Mouse (Mus musculus) CD4-positive, CD25-positive, alpha-beta regulatory T cell, adult 4 months (primary cell): ENCODE results near the gene Gm9918. TPM values are rescaled to one million over a fixed set of nuclear protein-coding genes. Genes with fewer than 3 reads are reported as not detected.

Experiments
- ATAC-seq: one replicate; pipeline ENCODE4 v1.8.0; 2017
- polyA plus RNA-seq, 2 experiments: library from polyadenylated mRNA; unstranded; fragments of 100-300 nt; shearing (Covaris generic); gene quantifications; one replicate each; pipeline ENCODE4 v1.2.1; 2017

The Gm9918 gene
- polyA plus RNA-seq, 2 experiments from 2014 or later, result not detected

DNA sequence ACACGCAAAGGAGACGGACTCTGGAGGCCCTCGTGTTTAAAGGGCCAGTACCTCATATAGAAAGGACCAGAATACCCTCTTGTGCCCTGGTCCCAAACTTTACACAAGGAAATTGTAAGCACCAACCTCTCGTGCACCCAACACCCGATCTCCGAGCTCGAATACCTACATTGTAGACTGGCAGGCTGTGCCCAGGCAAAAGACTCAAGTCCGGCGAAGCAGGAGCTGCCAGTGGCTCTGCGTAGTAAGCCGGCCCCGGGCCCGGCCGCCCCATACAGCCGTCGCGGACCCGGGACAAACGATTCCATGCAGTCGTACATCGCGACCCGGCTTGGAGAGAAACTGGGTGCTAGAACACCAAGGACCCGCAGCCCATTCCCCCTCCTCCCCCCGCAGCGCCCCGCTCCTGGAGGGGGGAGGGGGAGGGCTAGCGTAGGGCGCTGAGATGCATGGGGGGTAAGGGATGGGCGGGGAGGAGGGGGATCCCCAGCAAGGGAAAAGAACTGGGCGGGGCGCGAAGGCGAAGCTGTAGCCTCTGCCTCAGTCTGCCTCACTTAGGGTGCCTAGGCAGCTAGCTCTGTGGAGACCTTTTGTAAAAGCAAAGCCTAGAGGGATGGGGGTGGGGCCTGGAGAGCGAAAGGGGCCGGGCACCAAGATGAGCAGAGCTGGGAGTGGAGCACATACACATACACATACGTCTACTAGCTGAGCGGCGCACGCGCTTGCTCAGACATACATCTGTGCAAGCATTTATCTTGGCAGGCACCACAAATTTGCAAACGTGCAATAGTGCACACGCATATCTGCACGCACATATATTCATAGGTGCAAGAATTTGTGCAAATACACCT is 24.2 kb upstream of the Gm9918 start:
- ATAC-seq, result peak; percentile 79

DNA sequence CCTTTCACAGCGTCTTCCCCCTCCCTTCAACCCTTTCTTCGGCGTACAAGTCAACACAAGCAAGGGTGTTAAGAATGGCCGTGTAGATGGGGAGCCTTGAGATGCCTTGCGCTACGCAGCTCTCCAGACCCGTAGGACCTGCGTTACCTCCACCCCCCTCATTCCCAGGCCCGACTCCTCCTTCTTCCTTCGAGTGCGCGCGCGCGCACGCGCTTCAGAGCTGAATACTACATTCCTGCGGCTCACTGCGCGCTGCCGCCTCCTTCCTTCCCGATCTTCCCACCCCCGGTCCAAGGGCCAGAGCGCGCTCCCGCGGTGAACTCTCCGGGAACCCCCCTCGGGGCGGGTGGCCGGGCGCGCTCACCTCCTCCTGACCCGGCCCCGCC is 23.5 kb upstream of the Gm9918 start:
- ATAC-seq, result peak; percentile 50

DNA sequence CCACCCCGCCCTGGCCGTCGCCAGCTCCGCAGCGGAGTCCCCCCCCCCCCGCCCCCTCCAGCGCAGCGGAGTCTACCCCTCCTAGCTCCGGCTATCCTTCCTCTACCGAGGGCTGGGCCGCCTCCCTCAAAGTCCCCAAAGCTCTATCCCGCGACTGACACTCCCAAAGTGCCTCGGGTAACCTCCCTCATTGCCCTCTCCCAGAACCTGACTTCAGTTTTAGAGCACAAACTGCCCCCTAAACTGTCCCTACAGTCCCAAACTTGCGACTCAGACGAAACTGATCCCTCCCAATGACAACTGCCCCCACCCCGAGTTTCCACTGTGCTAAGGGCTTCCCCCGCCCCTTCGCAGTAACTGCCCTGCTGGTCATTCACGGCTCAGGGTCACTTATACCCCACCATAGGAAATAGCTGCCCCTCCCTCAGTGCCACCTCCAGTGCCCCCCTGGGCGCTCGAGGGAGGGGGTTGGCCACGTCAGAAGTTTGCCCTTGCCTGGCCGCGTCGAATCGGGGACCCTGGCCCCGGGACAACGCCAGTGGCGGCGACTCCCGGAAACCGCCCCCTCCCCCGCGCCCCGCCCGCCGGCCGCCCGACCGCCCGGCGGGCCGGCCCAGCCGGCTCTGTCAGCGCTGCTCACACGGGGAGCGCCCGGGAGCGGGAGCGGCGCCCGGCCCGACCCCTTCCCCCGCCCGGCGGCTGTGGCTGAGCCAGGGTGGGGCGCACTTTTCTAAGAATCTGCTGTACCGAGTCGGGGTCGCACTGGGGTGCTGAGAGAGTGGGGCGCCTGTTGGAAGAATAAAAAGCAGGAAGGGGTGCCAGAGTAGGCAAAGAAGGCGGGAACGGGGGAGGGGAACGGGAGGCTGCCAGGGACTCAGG is 22.9 kb upstream of the Gm9918 start:
- peak; percentile 21 for ATAC-seq

DNA sequence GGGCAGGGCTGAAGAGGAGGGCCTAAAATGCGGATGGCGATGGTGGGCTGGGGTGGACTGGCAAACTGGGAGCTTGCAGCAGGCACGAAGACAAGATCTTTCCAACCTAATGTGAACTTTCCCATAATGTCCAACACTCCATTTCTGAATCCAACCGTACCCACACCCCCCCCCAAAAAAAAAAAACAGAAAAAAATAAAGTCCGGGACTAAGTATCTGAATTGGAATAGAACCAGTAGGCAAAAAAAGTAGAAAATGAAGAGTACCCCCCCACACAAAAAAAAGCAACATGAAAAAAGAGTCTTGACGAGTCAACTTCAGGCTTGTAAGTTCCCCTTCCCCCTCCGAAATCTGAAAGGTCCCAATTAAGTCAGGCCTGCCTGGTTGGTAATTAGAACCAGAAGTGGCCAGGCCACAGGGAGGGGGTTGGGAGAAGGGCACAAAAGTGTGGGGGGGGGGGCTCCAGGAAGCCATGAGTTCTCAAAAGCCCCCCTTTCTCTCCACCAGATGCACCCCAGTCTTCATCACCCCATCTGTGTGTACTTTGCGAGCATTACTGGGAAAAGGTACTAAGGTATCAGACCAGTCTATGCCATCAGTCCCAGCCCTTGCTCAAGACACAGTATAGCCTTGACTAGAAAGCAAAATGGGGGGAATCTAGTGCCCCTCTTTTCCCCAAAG is 22.1 kb upstream of the Gm9918 start:
- ATAC-seq, result no peak

DNA sequence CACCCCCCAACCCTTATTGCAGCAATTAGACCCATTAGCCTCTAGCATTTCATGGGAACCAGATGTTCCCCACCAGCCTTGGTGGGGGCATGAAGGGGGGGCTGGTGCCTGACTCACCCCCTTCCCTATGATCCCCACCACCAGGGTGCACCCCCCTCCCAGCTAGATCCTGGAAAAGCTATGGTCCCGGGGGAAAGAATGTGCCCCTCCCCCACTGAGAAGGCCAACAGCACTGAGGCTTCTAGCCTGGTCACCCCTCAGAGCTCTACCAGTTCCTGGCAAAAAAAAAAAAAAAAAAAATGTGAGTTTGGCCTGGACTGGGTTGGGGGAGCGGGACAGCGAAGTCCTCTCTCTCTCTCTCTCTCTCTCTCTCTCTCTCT is 21.6 kb upstream of the Gm9918 start:
- no peak for ATAC-seq

DNA sequence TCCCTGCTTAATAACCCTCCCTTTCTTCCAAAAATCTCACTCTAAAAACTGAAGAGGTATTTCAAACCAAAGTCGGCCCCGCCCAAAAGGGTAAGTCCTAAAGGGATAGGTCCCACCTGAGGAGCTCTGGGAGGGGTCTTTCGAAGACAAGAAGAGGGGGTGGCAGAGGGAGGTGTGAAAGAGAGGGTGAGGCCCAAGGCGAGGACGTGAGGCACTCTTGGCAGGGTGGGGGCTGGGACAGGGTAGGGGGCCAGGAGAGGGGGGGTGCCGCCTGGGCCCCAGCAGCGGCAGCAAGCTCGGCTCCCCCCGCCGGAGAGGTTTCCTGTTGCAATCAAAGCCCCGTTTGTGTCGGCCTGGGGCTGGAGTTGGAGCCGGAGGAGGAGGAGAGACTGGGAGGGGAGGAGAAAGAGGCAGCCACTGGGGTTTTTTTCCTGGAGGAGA is 21.1 kb upstream of the Gm9918 start:
- ATAC-seq, result no peak

DNA sequence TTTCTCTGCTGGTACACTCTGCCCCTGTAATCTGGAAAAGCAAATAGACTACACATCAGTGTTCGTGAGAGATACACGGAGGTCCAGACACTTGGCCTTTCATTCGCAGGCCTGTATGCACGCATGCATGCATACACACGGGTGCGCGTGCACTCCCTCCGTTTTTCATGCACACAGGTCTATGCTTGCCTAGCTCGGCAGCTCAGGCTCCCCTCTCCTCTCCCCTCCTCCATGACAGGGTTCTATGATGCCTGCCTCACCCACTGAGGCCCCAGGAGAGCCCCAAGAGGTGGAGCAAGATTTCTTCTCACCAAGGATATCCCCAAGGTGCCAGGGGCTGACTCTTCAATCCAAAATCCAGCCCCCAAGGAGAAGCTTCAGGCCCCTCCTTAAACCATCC is 20.4 kb upstream of the Gm9918 start:
- no peak for ATAC-seq

DNA sequence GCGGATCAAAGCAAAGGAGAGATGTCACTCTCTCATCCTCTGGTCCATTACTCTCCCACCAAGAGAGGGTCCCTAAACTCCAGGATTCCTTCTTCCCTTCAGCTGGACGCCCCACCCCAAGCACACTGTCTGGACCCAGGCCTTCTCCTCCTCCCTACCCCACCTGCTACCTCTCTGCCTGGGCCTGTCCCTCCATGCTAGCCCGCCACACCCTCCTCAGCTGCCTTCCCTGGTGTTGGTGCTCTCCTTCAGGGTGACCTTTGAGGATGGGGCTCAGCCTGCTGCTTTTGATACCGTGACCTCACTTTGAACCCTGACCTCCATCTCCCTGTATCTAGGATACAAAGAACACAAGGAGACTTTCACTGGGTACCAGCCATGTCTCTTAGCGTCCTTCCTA is 19.8 kb upstream of the Gm9918 start:
- ATAC-seq, result no peak

DNA sequence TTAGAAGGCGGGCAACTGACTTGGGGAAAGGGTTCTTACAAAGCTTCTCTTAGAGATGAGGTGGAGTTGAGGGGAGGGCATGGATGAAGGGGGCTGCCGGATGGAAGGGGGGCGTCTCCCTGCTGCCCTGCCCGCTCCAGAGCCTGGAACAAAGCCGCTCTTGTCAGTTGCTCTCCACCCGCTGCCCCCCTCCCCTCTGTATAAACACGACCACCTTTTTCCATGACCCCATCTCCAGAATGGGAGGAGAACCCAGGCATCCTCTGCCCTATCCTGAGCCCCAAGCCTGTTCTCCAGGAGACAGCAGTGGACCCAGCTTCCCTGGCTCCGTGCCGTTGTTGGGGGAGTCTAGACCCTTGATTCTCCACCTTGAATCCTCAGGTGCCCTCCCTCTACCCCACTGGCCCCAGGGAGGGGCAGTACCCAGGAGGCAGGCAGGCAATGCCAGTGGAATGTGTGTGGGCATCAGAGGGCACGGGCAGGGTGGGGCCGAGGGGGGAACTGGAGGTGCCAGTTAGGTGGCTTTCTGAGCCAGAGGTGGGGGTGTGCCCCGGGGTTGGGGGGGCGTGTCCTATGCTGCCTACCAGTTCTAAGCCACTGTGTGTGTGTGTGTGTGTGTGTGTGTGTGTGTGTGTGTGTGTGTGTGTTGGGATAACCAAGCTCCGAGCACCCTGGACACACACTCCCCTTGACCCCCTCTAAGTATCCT is 14.7 kb upstream of the Gm9918 start:
- no peak for ATAC-seq

DNA sequence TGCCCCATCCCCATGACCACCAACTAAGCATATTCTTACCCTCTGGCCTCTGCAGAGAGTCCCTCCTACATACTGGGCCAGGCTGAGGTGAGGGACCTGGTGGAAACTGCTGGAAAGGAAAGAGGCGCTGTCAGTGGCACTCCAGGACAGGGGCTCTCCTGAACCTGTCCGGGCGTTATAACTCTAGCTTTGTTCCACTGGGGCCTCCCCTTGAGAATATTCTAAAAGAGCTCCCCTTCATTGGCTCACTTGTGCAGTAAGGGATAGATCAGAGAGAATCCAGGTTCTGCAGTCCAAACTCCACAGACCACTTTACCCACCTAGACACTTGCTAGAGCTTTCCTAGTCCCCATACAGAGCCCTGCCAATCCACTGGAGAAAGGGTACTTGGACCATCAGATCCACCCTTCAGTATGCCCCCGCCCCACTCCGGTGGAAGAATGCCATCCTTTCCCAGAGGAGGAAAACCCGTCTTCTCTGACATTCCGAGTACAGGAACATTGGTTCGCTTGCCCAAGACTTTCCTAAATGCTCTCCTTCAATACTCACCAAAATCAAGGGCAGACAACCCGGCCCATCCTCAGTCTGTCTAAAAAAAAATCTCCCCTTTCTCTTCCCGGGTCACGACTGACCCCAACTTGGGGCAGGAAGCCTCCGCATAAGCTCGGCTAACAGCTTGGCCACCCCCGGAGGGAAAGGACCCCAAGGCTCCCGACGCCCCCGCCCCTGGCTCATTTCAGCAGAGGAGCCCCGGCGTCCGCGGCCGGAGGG is 13.7 kb upstream of the Gm9918 start:
- peak; percentile 19 for ATAC-seq

DNA sequence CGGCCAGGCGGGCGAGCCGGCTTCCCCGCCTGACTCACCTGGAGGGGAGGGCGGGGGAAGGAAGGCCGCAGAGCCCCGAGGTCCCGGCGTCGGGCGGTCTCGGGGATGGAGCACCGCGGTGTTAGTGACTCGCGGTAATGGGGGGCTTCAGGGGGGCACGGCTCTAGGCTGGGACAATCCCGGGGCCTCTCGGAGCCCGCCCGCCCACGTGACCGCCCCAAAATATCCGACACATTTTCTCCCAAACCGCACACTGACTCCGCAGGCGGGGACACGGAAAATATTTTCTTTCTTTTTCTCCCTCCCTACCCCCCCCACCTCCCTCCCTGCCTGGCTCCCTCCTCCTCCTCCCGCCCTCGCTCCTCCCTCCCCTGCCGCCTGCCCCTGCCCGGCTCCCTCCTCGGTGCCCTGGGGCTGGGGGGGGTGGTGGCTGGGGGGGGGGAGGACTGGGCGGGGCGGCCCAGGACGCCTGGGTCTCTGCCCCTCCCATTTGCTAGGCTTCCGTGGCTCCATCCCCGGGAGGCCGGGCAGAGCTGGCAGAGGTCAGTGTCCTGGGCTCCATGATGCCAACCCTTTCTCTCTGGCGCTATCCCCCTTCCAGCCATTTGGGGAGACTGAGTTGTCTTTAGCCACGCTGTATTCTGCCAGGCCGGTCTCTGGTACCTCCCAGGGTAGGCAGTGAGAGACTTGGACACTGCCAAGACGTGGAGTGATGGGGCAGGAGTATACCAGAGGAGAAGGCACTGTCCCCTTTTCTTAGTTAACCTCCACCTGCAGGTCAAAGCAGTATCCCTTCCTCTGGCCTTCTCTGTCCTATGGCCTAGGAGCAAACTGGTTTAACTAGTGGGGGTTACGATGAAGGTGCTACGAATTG is 12.9 kb upstream of the Gm9918 start, which contains the start of gene Rarg:
Gene Rarg (minus strand): TSS at position 316 of the 874 bp plus-strand sequence.
- ATAC-seq, result peak; percentile 61

DNA sequence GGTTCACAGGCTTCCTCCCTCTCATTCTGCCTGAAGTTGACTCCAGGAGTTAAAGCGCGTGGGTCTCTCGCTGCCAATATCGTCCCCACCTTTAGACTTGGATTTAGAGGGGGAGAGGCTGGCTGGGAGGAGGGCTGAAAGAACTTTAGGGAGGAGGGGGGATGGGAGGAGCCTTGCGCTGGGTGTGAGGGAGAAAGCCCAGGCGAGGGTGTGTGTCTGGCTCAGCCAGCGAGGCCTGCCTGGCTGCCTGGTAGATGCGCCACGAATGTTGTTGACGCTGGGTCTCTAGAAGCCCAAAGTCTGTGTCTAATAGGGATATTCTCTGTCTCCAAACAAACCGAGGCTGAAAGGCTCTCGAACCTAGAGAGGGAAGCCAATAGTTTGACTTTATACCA is 12.3 kb upstream of the Gm9918 start:
- ATAC-seq, result no peak

DNA sequence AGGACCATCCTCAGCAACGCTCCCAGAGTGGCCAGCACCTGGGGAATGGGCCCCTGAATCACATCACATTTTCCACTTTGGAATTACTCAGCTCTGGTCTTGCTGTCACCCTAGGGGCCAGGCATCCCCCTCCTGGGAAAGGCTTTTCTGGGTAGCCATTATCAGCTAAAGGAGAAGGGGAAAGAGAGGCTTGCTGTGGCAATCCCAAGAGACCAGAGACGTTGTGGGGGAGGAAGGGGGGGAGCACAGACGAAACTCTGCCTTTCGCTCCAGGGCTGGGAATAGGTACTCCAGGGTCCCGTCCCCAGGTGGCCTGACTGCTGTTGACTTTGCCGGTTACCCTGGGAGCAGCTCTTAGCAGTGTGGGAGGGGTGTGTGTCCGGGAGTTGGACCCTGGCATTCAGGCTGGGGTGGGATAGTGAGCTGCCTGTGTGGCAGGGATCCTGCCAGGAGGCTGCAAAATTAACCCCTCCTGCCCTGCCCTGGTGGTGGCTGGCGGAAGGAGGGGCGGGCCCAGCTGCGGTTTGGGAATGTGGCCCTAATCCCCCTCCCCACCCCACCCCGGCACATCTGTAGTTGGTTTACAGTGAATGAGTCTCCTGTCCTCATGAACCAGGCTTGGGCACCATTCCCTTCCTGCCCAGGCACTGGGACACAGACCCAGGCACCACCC is 11.6 kb upstream of the Gm9918 start:
- ATAC-seq, result no peak

DNA sequence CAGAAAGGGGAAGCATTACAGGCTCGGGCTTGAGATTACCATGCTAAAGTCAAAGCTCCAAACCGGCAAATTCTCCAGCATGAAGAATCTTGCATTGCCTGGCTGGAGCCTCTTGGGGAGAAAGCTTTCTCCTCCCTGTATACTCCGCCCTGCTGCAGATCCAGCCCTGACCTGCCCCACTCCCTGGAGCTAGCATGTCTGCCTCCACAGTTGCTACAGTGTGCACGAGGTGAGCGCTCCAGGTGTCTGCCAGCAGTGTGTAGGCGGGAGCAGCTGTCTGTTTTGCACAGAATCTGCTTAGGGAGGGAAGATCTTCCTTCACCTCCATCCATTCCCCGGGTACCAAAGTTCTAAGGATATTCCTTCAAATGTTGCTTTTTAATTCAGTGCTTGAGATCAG is 7.8 kb upstream of the Gm9918 start:
- ATAC-seq, result peak; percentile 10

DNA sequence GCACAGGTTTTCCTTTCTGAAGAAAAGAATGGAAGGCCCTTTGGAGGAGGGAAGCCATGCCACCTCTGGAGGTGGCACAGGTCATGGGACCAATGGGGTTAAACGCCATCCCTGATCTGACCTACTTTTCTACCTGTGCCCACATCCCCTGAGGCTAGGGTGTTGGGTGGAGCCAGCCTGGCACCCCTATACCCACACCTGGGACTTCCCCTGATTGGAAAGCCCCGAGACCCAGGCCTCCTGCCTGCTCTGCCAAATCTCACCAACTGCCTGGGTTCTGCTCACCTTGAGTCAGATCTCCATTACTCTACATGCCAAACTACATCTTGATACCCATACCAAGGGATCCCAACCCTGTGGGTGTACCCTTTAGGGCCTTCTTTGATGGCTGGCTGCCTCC is 7.3 kb upstream of the Gm9918 start:
- ATAC-seq, result peak; percentile 97

DNA sequence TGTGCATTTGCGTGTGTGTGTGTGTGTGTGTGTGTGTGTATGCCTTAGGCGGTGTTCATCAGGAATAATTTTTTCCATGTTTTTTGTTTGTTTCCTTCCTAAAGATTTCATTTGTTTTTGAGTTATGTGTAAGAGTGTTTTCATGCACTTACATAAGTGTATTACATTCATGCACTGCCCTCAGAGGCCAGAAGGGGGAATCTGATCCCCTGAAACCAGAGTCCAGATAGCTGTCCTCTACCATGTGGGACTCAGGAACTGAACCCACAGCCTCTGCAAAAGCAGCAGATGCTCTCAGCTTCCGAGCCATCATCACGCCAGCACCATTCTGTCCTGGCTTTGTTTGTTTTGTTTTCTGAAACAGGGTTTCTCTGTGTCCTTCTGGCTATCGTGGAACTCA is 4.8 kb upstream of the Gm9918 start:
- no peak for ATAC-seq

DNA sequence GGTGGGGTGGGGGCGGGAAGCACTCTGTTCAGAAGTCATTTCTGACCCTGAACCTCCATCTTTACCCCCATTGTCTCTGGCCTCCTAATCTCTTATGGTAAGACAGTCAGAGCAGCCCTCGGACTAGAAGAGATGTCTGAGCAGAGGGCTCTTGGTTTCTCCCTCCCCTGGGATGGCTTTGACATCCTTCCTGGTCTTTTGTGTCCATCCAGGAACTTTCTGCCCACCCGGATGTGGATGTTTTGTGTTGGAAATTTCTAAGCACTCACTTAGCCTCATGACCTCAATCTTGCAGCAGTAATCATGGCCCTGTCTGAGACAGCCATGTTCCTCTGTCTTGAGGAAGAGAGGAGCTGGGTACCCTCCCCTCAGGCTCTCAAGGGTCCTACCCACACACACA is 1.1 kb downstream of the Gm9918 start:
- ATAC-seq, result no peak

DNA sequence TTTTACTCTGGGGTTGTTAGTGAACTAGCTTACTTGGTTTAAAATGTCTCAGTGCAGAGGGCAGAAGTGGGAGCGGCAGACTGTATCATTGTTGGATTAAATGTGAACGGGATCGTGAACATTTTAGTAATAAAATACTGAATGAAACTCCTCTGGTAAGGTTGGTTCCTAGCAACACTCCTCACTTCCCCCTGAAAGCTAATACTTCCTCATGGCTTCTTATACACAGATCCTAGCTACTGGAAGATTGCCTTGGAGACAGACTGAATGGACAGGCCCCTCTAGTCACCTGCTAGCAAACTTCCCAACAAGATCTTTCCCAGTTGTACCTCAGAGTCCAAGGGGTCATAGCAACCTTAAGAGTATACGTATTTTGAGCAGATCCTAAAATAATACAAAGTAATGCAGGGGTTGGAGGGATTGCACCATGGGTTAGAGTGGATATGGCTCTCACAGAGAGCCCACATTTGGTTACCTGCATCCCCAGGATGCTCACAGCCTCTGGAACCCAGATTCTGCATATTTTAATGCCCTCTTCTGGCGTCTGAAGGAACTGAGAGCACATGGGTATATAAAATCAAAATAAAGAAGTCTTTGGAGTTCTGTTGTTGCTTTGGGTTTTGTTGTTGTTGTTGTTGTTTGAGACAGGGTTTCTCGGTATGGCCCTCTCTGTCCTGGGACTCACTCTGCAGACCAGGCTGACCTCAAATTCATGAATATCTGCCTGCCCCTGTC is 3.8 kb downstream of the Gm9918 start:
- no peak for ATAC-seq

DNA sequence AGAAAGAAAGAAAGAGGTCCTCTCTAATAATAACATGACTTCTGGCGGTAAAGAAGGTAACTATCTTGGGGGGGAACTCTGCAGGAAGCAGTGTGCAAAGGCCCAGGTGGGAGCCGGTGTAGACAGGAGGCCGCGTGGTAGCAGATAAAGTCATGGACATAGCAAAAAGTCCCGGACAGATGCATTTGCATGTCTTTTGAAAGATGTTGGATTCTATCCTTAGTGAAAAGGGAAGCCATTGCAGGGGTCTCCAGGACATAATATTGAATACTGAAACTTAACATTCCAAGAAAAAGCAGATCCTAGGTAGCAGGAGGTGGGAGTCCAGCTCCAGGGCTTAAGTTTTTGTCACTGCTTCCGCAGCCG is 8.3 kb downstream of the Gm9918 start:
- no peak for ATAC-seq
